Mouse (Mus musculus) small intestine, adult 2 months (tissue): ENCODE data around the gene Ak5.

Source experiments
- CTCF ChIP-seq: fragments of 200-500 bp; IDR thresholded peaks from 2 replicates; pipeline ENCODE4 v1.5.1; 2012; ENCODE audit warnings: low read depth, mild to moderate bottlenecking, control low read depth, inconsistent platforms, low read length, moderate library complexity, mixed read lengths; ENCODE audit not compliant: insufficient replicate concordance, insufficient read length; ENCODE audit errors: extremely low read depth
- POLR2A ChIP-seq: fragments of 200-500 bp; IDR thresholded peaks from 2 replicates; pipeline ENCODE4 v1.6.1; 2012; ENCODE audit warnings: low read depth, mild to moderate bottlenecking, control low read depth, inconsistent platforms, low read length, moderate library complexity

GRCm38 (mm10) chr3:152469423-152470200 lies 198.5 kb downstream of the Ak5 start:
- TF ChIP-seq POLR2A (no peak), CTCF (no peak)
